Mouse (Mus musculus) erythroid progenitor cell, adult 5-6 weeks (primary cell): ENCODE data around the gene Bhlhe23. TPM values are rescaled to one million over a fixed set of nuclear protein-coding genes. Genes with fewer than 3 reads are reported as not detected.

Experiments used
- ATAC-seq: replicated peaks from 2 replicates; pipeline ENCODE4 v1.8.0; 2016; ENCODE audit warnings: moderate number of reproducible peaks, mild to moderate bottlenecking, moderate TSS enrichment, inconsistent platforms; ENCODE audit not compliant: poor library complexity, low FRiP score, severe bottlenecking
- total RNA-seq, 2 experiments: library from RNA; stranded (forward) in 1 of 2; stranded (reverse) in 1 of 2; fragments of 150-400 nt in 1 of 2; fragments of 186-747, 209-891 nt in 1 of 2; gene quantifications; 2 replicates each; pipeline versions ENCODE4 v1.2.3 to v1.2.4; 2015 to 2017; ENCODE audit warnings: low replicate concordance in 2 of 2

Gene Bhlhe23
- total RNA-seq, 2 experiments from 2014 or later = not detected

- peak; percentile 62 for ATAC-seq
Measured at GRCm38 (mm10) chr2:180779226-180780104, 2.8 kb upstream of the Bhlhe23 start.

- ATAC-seq = no peak
Measured at GRCm38 (mm10) chr2:180775641-180776040, 1.1 kb downstream of the Bhlhe23 start.

GRCm38 (mm10) chr2:180775223-180775622 is 1.5 kb downstream of the Bhlhe23 start:
- no peak for ATAC-seq

- no peak for ATAC-seq
Measured at GRCm38 (mm10) chr2:180765713-180766112, 11.0 kb downstream of the Bhlhe23 start.

GRCm38 (mm10) chr2:180764986-180765385 is 11.7 kb downstream of the Bhlhe23 start:
- no peak for ATAC-seq

- ATAC-seq = no peak
Measured at GRCm38 (mm10) chr2:180758513-180759263, 18.0 kb downstream of the Bhlhe23 start.

GRCm38 (mm10) chr2:180756786-180757185 is 19.9 kb downstream of the Bhlhe23 start:
- ATAC-seq = no peak

- ATAC-seq = 0 out of 2 replicates have a peak, but pooled peaks have one; percentile 27
Measured at GRCm38 (mm10) chr2:180755896-180756295, 20.8 kb downstream of the Bhlhe23 start.

- no peak for ATAC-seq
Measured at GRCm38 (mm10) chr2:180754976-180755688, 21.6 kb downstream of the Bhlhe23 start.

GRCm38 (mm10) chr2:180748904-180749303 is 27.8 kb downstream of the Bhlhe23 start:
- ATAC-seq = no peak

- no peak for ATAC-seq
Measured at GRCm38 (mm10) chr2:180746569-180747192, 30.0 kb downstream of the Bhlhe23 start.

- ATAC-seq = peak; percentile 88
Measured at GRCm38 (mm10) chr2:180745248-180745927, 31.3 kb downstream of the Bhlhe23 start.

GRCm38 (mm10) chr2:180743321-180743720 is 33.4 kb downstream of the Bhlhe23 start:
- ATAC-seq = no peak

GRCm38 (mm10) chr2:180742820-180743219 is 33.9 kb downstream of the Bhlhe23 start:
- no peak for ATAC-seq

- no peak for ATAC-seq
Measured at GRCm38 (mm10) chr2:180741421-180741820, 35.3 kb downstream of the Bhlhe23 start.

GRCm38 (mm10) chr2:180740349-180740748 is 36.4 kb downstream of the Bhlhe23 start:
- ATAC-seq = no peak

- ATAC-seq = no peak
Measured at GRCm38 (mm10) chr2:180737984-180738383, 38.7 kb downstream of the Bhlhe23 start.

GRCm38 (mm10) chr2:180735232-180735631 is 41.5 kb downstream of the Bhlhe23 start:
- ATAC-seq = no peak

- ATAC-seq = no peak
Measured at GRCm38 (mm10) chr2:180731984-180732383, 44.7 kb downstream of the Bhlhe23 start.
